Mouse (Mus musculus) midbrain, embryonic 12.5 days (tissue): ENCODE data around the gene 2410131K14Rik. TPM values are rescaled to one million over a fixed set of nuclear protein-coding genes. Genes with fewer than 3 reads are reported as not detected.

Experiments used
- polyA plus RNA-seq: library from polyadenylated mRNA; unstranded; fragments of >200 nt; fragmentation: Nextera tagmentation; extraction: Ambion mirVana; gene quantifications from 2 replicates; pipeline ENCODE4 v1.2.1, GENCODE M21; 2016

The 2410131K14Rik gene
- polyA plus RNA-seq, 1 experiment from 2014 or later: 12.6 TPM

Other genes with a start within 250 kb of the 2410131K14Rik start
- 1.5 and 1.8 TPM in 2 replicates for gene Tesc, start 217.5 kb upstream of the 2410131K14Rik start, polyA plus RNA-seq
- gene Fbxw8, start 89.8 kb upstream of the 2410131K14Rik start, polyA plus RNA-seq: 41.4 and 47.5 TPM in 2 replicates
- 0.24 and 0.33 TPM in 2 replicates for gene Hrk, start 80.6 kb upstream of the 2410131K14Rik start, polyA plus RNA-seq
- 8.7 and 10.3 TPM in 2 replicates for gene Rnft2, start 111 bp upstream of the 2410131K14Rik start, polyA plus RNA-seq